Mouse (Mus musculus): ENCODE measurements around the gene Mkrn1.
"Not testable (repeated sequence)": the region's sequence is repeated elsewhere in the genome, so short reads cannot be mapped to it uniquely, and the experiment has no call there.

Gene Mkrn1

GRCm38 (mm10) chr6:39379224-39379623 is 41.0 kb downstream of the Mkrn1 start:
- DNase-seq (ENCODE audit: low spot score), result no peak

DNA sequence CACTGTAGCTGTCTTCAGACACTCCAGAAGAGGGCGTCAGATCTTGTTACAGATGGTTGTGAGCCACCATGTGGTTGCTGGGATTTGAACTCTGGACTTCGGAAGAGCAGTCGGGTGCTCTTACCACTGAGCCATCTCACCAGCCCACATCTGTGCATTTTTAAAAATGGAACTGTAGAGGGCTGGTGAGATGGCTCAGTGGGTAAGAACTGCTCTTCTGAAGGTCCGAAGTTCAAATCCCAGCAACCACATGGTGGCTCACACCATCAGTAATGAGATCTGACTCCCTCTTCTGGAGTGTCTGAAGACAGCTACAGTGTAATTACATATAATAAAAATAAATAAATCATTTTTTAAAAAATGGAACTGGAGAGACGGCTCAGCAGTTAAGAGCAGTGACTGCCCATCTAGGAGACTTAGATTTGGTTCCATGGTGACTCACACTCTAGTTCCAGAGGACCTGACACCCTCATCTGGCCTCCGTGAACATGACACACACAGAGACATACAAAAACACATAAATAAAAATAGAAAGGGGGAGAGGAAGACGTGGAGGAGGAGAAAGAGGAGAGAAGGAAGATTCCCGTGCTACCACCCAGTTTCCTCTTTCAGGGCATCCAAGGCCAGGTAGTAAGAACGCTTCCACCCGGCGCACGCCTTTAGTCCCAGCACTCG is 42.0 kb downstream of the Mkrn1 start:
- not testable (repeated sequence) for DNase-seq (ENCODE audit: low spot score)

- peak; percentile 76 for DNase-seq (ENCODE audit: low spot score)
Observed at GRCm38 (mm10) chr6:39377311-39377827, 42.9 kb downstream of the Mkrn1 start, which contains the start of gene Slc37a3. Gene Slc37a3, minus strand, starts transcription at chr6:39377675.

- no peak for DNase-seq (ENCODE audit: low spot score)
Observed at GRCm38 (mm10) chr6:39376775-39377174, 43.5 kb downstream of the Mkrn1 start.

GRCm38 (mm10) chr6:39373301-39373955 is 46.8 kb downstream of the Mkrn1 start:
- no peak for DNase-seq (ENCODE audit: low spot score)

GRCm38 (mm10) chr6:39372727-39373126 is 47.5 kb downstream of the Mkrn1 start:
- DNase-seq (ENCODE audit: low spot score), result no peak

- no peak for DNase-seq (ENCODE audit: low spot score)
Observed at GRCm38 (mm10) chr6:39372042-39372441, 48.2 kb downstream of the Mkrn1 start.

DNA sequence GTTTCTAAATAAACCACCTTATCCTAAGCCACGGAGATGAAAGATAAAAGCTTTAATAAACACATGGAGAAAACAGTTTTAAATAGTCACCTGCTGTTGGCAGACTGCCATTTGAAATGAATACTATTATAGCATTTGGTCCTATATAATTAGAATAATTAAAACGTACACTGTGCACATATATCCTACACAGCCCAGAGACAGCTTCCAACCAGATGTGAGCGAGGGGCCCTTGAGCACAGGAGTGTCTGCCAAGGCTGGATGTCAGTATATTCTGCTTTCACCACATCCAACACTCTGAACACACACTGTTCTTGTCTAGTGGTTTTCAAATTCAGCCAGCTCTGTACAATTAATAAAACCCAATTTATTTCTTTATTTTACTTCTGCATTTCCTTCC is 50.6 kb downstream of the Mkrn1 start:
- DNase-seq (ENCODE audit: low spot score), result no peak

- no peak for DNase-seq (ENCODE audit: low spot score)
Observed at GRCm38 (mm10) chr6:39362684-39363083, 57.6 kb downstream of the Mkrn1 start.

DNA sequence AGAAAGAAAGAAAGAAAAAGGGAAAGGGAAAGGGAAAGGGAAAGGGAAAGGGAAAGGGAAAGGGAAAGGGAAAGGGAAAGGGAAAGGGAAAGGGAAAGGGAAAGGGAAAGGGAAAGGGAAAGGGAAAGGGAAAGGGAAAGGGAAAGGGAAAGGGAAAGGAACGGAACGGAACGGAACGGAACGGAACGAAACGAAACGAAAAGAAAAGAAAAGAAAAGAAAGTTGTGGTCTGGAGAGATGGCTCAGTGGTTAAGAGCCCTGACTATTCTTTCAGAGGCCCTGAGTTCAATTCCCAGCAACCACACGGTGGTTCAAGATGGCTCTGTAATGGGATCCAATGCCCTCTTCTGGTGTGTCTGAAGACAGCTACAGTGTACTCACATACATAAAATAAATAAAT is 61.1 kb downstream of the Mkrn1 start:
- DNase-seq (ENCODE audit: low spot score), result not testable (repeated sequence)

DNA sequence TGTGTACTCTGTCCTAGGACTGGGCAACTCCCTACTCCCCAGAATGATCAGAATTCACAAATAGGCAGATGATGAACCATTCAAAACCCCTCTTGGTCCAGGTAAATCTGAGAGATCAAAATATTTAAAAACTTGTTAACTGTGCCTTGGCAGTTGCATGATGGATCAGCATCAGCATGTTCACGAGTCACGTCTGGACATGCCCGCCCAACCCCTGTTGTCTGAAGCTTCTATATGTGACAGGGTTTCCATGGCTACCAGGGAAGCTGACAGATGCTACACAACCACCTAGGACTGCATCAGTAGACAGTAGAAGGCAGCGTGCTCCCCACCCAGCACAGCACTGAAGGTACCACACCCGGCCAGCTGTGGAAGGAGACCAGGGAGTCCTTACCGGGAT is 71.3 kb downstream of the Mkrn1 start:
- no peak for DNase-seq (ENCODE audit: low spot score)

GRCm38 (mm10) chr6:39347880-39348814 is 72.1 kb downstream of the Mkrn1 start:
- no peak for DNase-seq (ENCODE audit: low spot score)

Data from c-Kit-positive CD71-positive TER-119-positive erythroid progenitor cells, embryonic 14.5 days (primary cell).